Mouse (Mus musculus): ENCODE results near the gene Tle1. TPM values are rescaled to one million over a fixed set of nuclear protein-coding genes. Genes with fewer than 3 reads are reported as not detected.

The Tle1 gene
- polyA plus RNA-seq, 1 experiment: 43.6 TPM

- no peak for DNase-seq (ENCODE audit: low read depth)
Observed at GRCm38 (mm10) chr4:72165765-72166164, 35.0 kb downstream of the Tle1 start.

GRCm38 (mm10) chr4:72162445-72163218 is 38.1 kb downstream of the Tle1 start:
- no peak for DNase-seq (ENCODE audit: low read depth)

- DNase-seq (ENCODE audit: low read depth): no peak
Observed at GRCm38 (mm10) chr4:72160102-72160511, 40.6 kb downstream of the Tle1 start.

- DNase-seq (ENCODE audit: low read depth): no peak
Observed at GRCm38 (mm10) chr4:72157931-72158371, 42.8 kb downstream of the Tle1 start.

GRCm38 (mm10) chr4:72150460-72151131 is 50.1 kb downstream of the Tle1 start:
- no peak for DNase-seq (ENCODE audit: low read depth)

GRCm38 (mm10) chr4:72146003-72146402 is 54.7 kb downstream of the Tle1 start:
- DNase-seq (ENCODE audit: low read depth): no peak

GRCm38 (mm10) chr4:72144541-72144940 is 56.2 kb downstream of the Tle1 start:
- no peak for DNase-seq (ENCODE audit: low read depth)

- DNase-seq (ENCODE audit: low read depth): no peak
Observed at GRCm38 (mm10) chr4:72140706-72141105, 60.0 kb downstream of the Tle1 start.

GRCm38 (mm10) chr4:72139475-72140120 is 61.1 kb downstream of the Tle1 start:
- peak; percentile 51 for DNase-seq (ENCODE audit: low read depth)

- peak; percentile 60 for DNase-seq (ENCODE audit: low read depth)
Observed at GRCm38 (mm10) chr4:72138264-72139080, 62.2 kb downstream of the Tle1 start.

- DNase-seq (ENCODE audit: low read depth): no peak
Observed at GRCm38 (mm10) chr4:72132646-72133045, 68.1 kb downstream of the Tle1 start.

- DNase-seq (ENCODE audit: low read depth): no peak
Observed at GRCm38 (mm10) chr4:72127596-72127995, 73.1 kb downstream of the Tle1 start.

- DNase-seq (ENCODE audit: low read depth): no peak
Observed at GRCm38 (mm10) chr4:72124790-72125189, 75.9 kb downstream of the Tle1 start.

GRCm38 (mm10) chr4:72122837-72123236 is 77.9 kb downstream of the Tle1 start:
- no peak for DNase-seq (ENCODE audit: low read depth)

- DNase-seq (ENCODE audit: low read depth): no peak
Observed at GRCm38 (mm10) chr4:72122343-72122742, 78.4 kb downstream of the Tle1 start.

GRCm38 (mm10) chr4:72120050-72120449 is 80.7 kb downstream of the Tle1 start:
- DNase-seq (ENCODE audit: low read depth): no peak

GRCm38 (mm10) chr4:72105702-72106101 is 95.0 kb downstream of the Tle1 start:
- DNase-seq (ENCODE audit: low read depth): no peak

GRCm38 (mm10) chr4:72104186-72104585 is 96.5 kb downstream of the Tle1 start:
- no peak for DNase-seq (ENCODE audit: low read depth)

GRCm38 (mm10) chr4:72087811-72088210 is 112.9 kb downstream of the Tle1 start:
- no peak for DNase-seq (ENCODE audit: low read depth)

- DNase-seq (ENCODE audit: low read depth): no peak
Observed at GRCm38 (mm10) chr4:72069111-72069534, 131.6 kb downstream of the Tle1 start.

GRCm38 (mm10) chr4:72067937-72068336 is 132.8 kb downstream of the Tle1 start:
- no peak for DNase-seq (ENCODE audit: low read depth)

Measured in gonadal fat pad, adult 2 months (tissue).